Mouse (Mus musculus): ENCODE data around the gene Thsd4. TPM values are rescaled to one million over a fixed set of nuclear protein-coding genes. Genes with fewer than 3 reads are reported as not detected.

Thsd4 gene
- polyA plus RNA-seq, 1 experiment, result 5.9 TPM

DNA sequence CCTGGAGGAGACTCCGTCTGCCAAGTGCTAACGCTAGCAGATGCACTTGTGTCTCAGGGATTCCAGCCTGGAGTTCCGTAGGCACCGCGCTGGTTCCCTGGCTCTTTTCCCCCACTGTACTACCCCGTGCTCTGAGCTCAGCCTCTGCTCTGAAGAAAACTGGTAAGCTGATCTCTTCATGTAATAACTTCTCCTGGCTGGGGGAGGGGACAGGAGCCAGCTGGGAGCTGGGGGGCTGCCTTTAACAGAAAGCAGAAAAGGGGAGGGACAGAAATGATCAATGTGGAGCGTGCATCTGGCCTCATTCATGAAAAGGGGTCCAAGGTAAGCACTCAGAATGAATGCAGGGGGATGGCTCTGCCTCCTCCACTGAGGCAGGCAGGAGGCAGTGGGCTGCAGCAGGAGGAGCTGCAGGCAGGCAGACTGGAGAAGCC, 380.7 kb downstream of the Thsd4 start:
- no peak for DNase-seq
- Histone ChIP-seq H3K4me3 (ENCODE audit: insufficient read depth, low read depth, low read length) (no peak overlapping the region), H3K4me1 (ENCODE audit: control insufficient read depth, insufficient read depth, low read length) (no peaks in the 10 kb centered on the region), H3K27me3 (replicated peaks; ENCODE audit: control insufficient read depth, insufficient read depth, low read length) (no peaks in the 10 kb centered on the region), H3K36me3 (ENCODE audit: control insufficient read depth, insufficient read depth, low read length) (no peaks in the 10 kb centered on the region), H3K27ac (ENCODE audit: insufficient read depth, low read depth, low read length) (no peak overlapping the region)
- WGBS, result 42% methylated on average over 7 of the region's 7 CpGs
- TF ChIP-seq POLR2A (IDR thresholded peaks at IDR 0.05; ENCODE audit: low read depth, low read length), result no peak
- no peak for TF ChIP-seq CTCF (conservative IDR thresholded peaks at IDR 0.05; ENCODE audit: insufficient read depth, insufficient read length, low read depth, low read length)

DNA sequence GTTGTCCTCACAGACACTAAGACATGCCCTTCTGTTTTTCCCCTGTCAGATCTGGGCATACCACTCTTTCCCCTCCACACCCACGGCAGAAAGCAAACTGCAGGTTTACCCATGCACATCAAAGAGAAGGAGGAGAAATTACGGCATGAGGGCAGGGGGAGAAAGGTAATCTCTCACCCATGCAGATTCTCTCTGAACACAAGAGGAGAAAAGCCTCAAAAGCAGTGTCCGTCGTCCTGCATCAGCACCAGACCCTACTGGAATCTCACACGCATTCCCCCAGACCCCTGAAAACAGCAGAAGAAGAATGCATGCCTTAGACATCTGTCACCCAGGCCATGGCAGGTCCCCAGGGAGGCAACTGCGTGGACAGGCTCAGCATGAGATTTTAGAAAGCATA, 381.4 kb downstream of the Thsd4 start:
- TF ChIP-seq POLR2A (IDR thresholded peaks at IDR 0.05; ENCODE audit: low read depth, low read length), result no peak
- no peak for TF ChIP-seq CTCF (conservative IDR thresholded peaks at IDR 0.05; ENCODE audit: insufficient read depth, insufficient read length, low read depth, low read length)
- WGBS, result 34% methylated on average over 6 of the region's 6 CpGs
- H3K4me3 ChIP-seq (ENCODE audit: insufficient read depth, low read depth, low read length), result no peak overlapping the region
- H3K36me3 ChIP-seq (ENCODE audit: control insufficient read depth, insufficient read depth, low read length), result no peaks in the 10 kb centered on the region
- H3K27me3 ChIP-seq (replicated peaks; ENCODE audit: control insufficient read depth, insufficient read depth, low read length), result no peaks in the 10 kb centered on the region
- DNase-seq, result no peak
- H3K27ac ChIP-seq (ENCODE audit: insufficient read depth, low read depth, low read length), result no peak overlapping the region
- no peaks in the 10 kb centered on the region for H3K4me1 ChIP-seq (ENCODE audit: control insufficient read depth, insufficient read depth, low read length)

DNA sequence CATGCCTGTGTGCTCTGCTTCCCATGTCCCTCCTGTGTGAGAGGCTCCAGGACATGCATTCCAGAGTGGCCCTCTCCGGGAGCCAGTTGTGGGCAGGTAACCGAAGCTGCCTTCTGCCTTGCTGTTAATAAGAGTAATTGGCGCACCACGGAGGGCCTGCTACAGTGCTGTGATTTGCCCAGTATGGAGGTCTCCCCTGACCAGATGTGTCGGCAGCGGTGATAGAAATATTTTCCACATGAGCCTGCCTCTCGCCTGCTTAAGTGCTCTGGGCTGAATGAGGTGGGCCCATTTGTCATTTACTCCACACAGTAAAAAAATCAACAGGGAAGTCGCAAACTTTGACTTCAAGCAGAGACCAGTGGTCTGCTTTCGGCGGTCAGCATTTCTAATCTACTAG, 382.4 kb downstream of the Thsd4 start:
- no peak for TF ChIP-seq POLR2A (IDR thresholded peaks at IDR 0.05; ENCODE audit: low read depth, low read length)
- no peak for TF ChIP-seq CTCF (conservative IDR thresholded peaks at IDR 0.05; ENCODE audit: insufficient read depth, insufficient read length, low read depth, low read length)
- Histone ChIP-seq H3K36me3 (ENCODE audit: control insufficient read depth, insufficient read depth, low read length) (no peaks in the 10 kb centered on the region), H3K27ac (ENCODE audit: insufficient read depth, low read depth, low read length) (no peak overlapping the region), H3K27me3 (replicated peaks; ENCODE audit: control insufficient read depth, insufficient read depth, low read length) (no peaks in the 10 kb centered on the region), H3K4me1 (ENCODE audit: control insufficient read depth, insufficient read depth, low read length) (no peaks in the 10 kb centered on the region), H3K4me3 (ENCODE audit: insufficient read depth, low read depth, low read length) (no peak overlapping the region)
- WGBS, result 61% methylated on average over 10 of the region's 10 CpGs
- DNase-seq, result no peak

DNA sequence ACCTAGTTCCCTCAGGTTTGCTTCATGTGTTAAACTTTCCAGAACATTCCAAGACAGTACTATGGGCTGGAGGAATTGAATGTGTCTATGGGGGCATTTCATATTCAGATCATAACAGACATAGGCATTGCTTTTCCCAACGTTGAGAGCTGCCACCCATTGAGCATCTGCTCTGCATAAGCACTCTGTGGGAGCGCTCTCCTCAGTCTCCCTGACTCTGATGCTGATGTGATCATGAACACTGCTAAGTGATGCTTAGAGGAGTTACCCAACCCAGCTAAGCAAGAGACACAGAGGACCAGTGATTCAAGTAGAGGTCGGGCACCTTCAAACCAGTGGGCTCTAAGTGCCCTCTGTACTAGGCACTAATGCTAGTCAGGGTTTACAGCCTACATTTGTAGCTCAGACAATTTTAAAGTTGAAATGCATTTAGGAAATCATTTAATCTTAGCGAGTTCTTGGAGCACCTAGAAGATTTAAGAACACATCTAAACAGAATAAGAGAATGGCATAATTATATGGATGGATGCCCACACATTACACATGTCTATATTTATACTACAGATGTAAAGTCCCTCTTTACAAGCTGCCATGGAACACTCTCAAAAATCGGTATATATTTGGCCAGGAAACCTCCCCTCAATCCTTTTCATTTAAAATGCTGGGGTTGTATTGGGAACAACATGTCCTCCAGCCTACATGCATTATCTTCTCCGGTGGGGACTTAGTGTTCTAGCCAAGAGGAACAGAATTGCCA, 392.4 kb downstream of the Thsd4 start:
- Histone ChIP-seq H3K27me3 (replicated peaks; ENCODE audit: control insufficient read depth, insufficient read depth, low read length) (no peaks in the 10 kb centered on the region), H3K4me3 (ENCODE audit: insufficient read depth, low read depth, low read length) (no peak overlapping the region), H3K27ac (ENCODE audit: insufficient read depth, low read depth, low read length) (no peak overlapping the region), H3K4me1 (ENCODE audit: control insufficient read depth, insufficient read depth, low read length) (no peaks in the 10 kb centered on the region), H3K36me3 (ENCODE audit: control insufficient read depth, insufficient read depth, low read length) (no peaks in the 10 kb centered on the region)
- TF ChIP-seq POLR2A (IDR thresholded peaks at IDR 0.05; ENCODE audit: low read depth, low read length) (no peak), CTCF (conservative IDR thresholded peaks at IDR 0.05; ENCODE audit: insufficient read depth, insufficient read length, low read depth, low read length) (no peak)
- WGBS, result 88% methylated on average over 6 of the region's 6 CpGs
- no peak for DNase-seq

DNA sequence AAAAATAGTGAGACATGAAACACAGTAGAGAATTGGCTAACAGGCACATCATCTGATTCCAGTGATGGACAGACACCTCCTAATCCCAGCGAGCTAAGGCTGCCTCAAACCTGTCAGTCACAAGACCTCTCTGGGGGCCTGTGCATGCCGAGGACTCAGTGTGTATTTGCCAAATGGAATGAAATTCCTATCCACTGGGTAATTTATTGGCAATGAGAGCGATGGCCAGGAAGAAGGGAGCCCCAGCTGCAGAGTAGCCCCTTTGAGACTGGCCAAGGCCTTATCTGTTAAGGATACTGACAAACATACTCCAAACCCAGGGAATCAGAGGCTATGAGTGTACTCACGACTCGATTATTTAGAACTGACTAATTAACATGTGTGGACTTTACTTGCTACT, 394.9 kb downstream of the Thsd4 start:
- Histone ChIP-seq H3K27me3 (replicated peaks; ENCODE audit: control insufficient read depth, insufficient read depth, low read length) (no peaks in the 10 kb centered on the region), H3K4me3 (ENCODE audit: insufficient read depth, low read depth, low read length) (no peak overlapping the region), H3K36me3 (ENCODE audit: control insufficient read depth, insufficient read depth, low read length) (no peaks in the 10 kb centered on the region), H3K27ac (ENCODE audit: insufficient read depth, low read depth, low read length) (no peak overlapping the region), H3K4me1 (ENCODE audit: control insufficient read depth, insufficient read depth, low read length) (no peaks in the 10 kb centered on the region)
- 77% methylated on average over 5 of the region's 5 CpGs for WGBS
- TF ChIP-seq POLR2A (IDR thresholded peaks at IDR 0.05; ENCODE audit: low read depth, low read length) (no peak), CTCF (conservative IDR thresholded peaks at IDR 0.05; ENCODE audit: insufficient read depth, insufficient read length, low read depth, low read length) (no peak)
- no peak for DNase-seq

DNA sequence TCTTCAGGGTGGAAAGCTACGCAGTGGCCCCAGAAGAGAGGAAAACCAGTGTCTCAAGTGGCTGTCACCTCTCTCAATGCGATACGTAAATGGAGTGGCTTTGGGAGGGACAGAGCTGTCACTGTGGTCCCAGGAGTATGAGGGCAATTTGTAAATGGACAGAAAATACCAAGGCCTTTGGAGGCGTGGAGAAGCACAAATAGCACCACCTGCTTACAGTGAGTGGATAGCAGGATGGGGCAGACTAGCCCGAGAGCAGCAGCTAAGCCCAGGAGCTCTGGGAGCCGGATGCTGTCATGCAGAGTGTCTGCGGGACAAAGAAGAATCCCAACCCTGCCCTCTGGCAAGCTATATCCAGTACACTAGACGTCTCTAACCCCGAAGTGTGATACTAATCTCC, 397.7 kb downstream of the Thsd4 start:
- DNase-seq, result no peak
- H3K4me3 ChIP-seq (ENCODE audit: insufficient read depth, low read depth, low read length), result no peak overlapping the region
- no peaks in the 10 kb centered on the region for H3K4me1 ChIP-seq (ENCODE audit: control insufficient read depth, insufficient read depth, low read length)
- no peaks in the 10 kb centered on the region for H3K36me3 ChIP-seq (ENCODE audit: control insufficient read depth, insufficient read depth, low read length)
- TF ChIP-seq POLR2A (IDR thresholded peaks at IDR 0.05; ENCODE audit: low read depth, low read length), result no peak
- TF ChIP-seq CTCF (conservative IDR thresholded peaks at IDR 0.05; ENCODE audit: insufficient read depth, insufficient read length, low read depth, low read length), result no peak
- H3K27ac ChIP-seq (ENCODE audit: insufficient read depth, low read depth, low read length), result no peak overlapping the region
- H3K27me3 ChIP-seq (replicated peaks; ENCODE audit: control insufficient read depth, insufficient read depth, low read length), result no peaks in the 10 kb centered on the region
- WGBS, result 85% methylated on average over 9 of the region's 9 CpGs

DNA sequence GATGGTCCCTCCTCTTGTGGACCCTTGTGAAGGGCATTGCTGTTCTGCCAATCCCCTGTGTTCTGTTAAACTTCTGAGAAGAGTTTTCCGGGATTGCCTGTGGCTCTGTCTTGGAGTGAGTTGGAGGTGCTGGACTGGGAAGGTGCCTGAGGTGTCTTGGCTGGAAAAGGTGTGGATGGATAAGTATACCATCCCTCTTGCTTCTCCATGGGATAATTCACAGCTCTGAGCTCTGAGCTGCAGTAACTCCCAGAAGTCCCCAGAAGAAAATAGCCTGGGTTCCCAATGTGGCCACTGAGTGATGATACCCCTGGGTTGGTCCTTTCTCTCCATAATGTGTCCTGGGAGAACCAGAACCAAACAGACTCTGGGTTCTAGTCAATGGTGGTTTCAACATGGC, 398.8 kb downstream of the Thsd4 start:
- no peak for DNase-seq
- no peak for TF ChIP-seq CTCF (conservative IDR thresholded peaks at IDR 0.05; ENCODE audit: insufficient read depth, insufficient read length, low read depth, low read length)
- TF ChIP-seq POLR2A (IDR thresholded peaks at IDR 0.05; ENCODE audit: low read depth, low read length), result no peak
- H3K27me3 ChIP-seq (replicated peaks; ENCODE audit: control insufficient read depth, insufficient read depth, low read length), result no peaks in the 10 kb centered on the region
- H3K4me1 ChIP-seq (ENCODE audit: control insufficient read depth, insufficient read depth, low read length), result no peaks in the 10 kb centered on the region
- H3K36me3 ChIP-seq (ENCODE audit: control insufficient read depth, insufficient read depth, low read length), result no peaks in the 10 kb centered on the region
- WGBS, result 74% methylated on average over 1 of the region's 1 CpGs
- no peak overlapping the region for H3K27ac ChIP-seq (ENCODE audit: insufficient read depth, low read depth, low read length)
- no peak overlapping the region for H3K4me3 ChIP-seq (ENCODE audit: insufficient read depth, low read depth, low read length)
